Mouse (Mus musculus): Measurements from ENCODE around the gene Klrb1f.

- TF ChIP-seq CTCF (IDR thresholded peaks at IDR 0.05; ENCODE audit: low read depth, low read length) (no peak), POLR2A (IDR thresholded peaks at IDR 0.05; ENCODE audit: borderline replicate concordance, low read depth, low read length) (no peak)
These were observed 20.8 kb downstream of the Klrb1f start for GRCm38 (mm10) chr6:129066530-129066929.

Measured in bone marrow macrophage, adult 2 months (primary cell).